Mouse (Mus musculus): Measurements from ENCODE around the gene a. TPM values are rescaled to one million over a fixed set of nuclear protein-coding genes. Genes with fewer than 3 reads are reported as not detected.

The a gene
- polyA plus RNA-seq, 1 experiment, result not detected

GRCm38 (mm10) chr2:154937547-154938390 lies 146.6 kb downstream of the a start:
- H3K9ac ChIP-seq (ENCODE audit: low read depth, poor library complexity, severe bottlenecking), result no peak overlapping the region
- no peaks in the 10 kb centered on the region for H3K36me3 ChIP-seq (ENCODE audit: control insufficient read depth, insufficient read depth, low read length, poor library complexity, severe bottlenecking)
- H3K4me1 ChIP-seq (ENCODE audit: control insufficient read depth, insufficient read depth, low read length), result peaks cover 5% of the 10 kb centered on the region
- no peak overlapping the region for H3K4me3 ChIP-seq (ENCODE audit: low read depth, low read length)
- H3K27me3 ChIP-seq (ENCODE audit: control insufficient read depth, insufficient read depth, low read length, poor library complexity, severe bottlenecking), result no peaks in the 10 kb centered on the region
- no peak for TF ChIP-seq CTCF (IDR thresholded peaks at IDR 0.05; ENCODE audit: low read depth, low read length)
- TF ChIP-seq EP300 (IDR thresholded peaks at IDR 0.05; ENCODE audit: insufficient read depth, low read depth, low read length), result no peak
- no peak for TF ChIP-seq POLR2A (IDR thresholded peaks at IDR 0.05; ENCODE audit: insufficient read depth, low read length)
- H3K9me3 ChIP-seq (replicated peaks; ENCODE audit: control insufficient read depth, insufficient read depth, low read length, poor library complexity, severe bottlenecking), result no peaks in the 10 kb centered on the region
- H3K27ac ChIP-seq (ENCODE audit: insufficient read depth, low read length), result no peak overlapping the region

- H3K27me3 ChIP-seq (ENCODE audit: control insufficient read depth, insufficient read depth, low read length, poor library complexity, severe bottlenecking), result no peaks in the 10 kb centered on the region
- no peaks in the 10 kb centered on the region for H3K36me3 ChIP-seq (ENCODE audit: control insufficient read depth, insufficient read depth, low read length, poor library complexity, severe bottlenecking)
- peaks cover 5% of the 10 kb centered on the region for H3K4me1 ChIP-seq (ENCODE audit: control insufficient read depth, insufficient read depth, low read length)
- TF ChIP-seq EP300 (IDR thresholded peaks at IDR 0.05; ENCODE audit: insufficient read depth, low read depth, low read length) (no peak), POLR2A (IDR thresholded peaks at IDR 0.05; ENCODE audit: insufficient read depth, low read length) (no peak), CTCF (IDR thresholded peaks at IDR 0.05; ENCODE audit: low read depth, low read length) (no peak)
- H3K27ac ChIP-seq (ENCODE audit: insufficient read depth, low read length), result no peak overlapping the region
- no peak overlapping the region for H3K4me3 ChIP-seq (ENCODE audit: low read depth, low read length)
- no peak overlapping the region; the same call in 1 of the 2 replicates for H3K9ac ChIP-seq (ENCODE audit: low read depth, poor library complexity, severe bottlenecking)
- H3K9me3 ChIP-seq (replicated peaks; ENCODE audit: control insufficient read depth, insufficient read depth, low read length, poor library complexity, severe bottlenecking), result no peaks in the 10 kb centered on the region
These were observed 150.8 kb downstream of the a start for GRCm38 (mm10) chr2:154941952-154942351.

DNA sequence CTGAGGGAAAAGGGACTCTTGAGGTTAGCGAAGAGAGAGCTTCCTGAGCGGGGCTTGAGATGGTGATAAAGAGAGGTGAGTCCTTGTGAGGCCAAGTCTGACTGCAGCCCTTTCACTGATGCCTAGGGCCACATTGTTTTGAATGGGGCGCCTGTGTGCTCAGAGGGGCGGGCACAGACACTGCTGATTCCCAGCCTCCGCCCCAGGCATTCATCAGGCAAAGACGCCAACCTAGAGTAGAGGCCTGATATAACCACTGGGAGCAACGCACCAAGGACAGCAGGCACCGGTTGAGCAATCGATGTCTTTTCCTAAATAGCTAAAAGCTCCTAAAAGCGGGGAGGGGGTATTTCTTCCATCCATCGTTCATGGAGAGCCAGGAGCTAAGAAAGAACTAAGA lies 151.3 kb downstream of the a start:
- Histone ChIP-seq H3K9ac (ENCODE audit: low read depth, poor library complexity, severe bottlenecking) (peak overlapping the region; percentile 38; the same call in 1 of the 2 replicates), H3K4me1 (ENCODE audit: control insufficient read depth, insufficient read depth, low read length) (peaks cover 5% of the 10 kb centered on the region), H3K27ac (ENCODE audit: insufficient read depth, low read length) (no peak overlapping the region), H3K4me3 (ENCODE audit: low read depth, low read length) (no peak overlapping the region), H3K9me3 (replicated peaks; ENCODE audit: control insufficient read depth, insufficient read depth, low read length, poor library complexity, severe bottlenecking) (no peaks in the 10 kb centered on the region), H3K27me3 (ENCODE audit: control insufficient read depth, insufficient read depth, low read length, poor library complexity, severe bottlenecking) (no peaks in the 10 kb centered on the region), H3K36me3 (ENCODE audit: control insufficient read depth, insufficient read depth, low read length, poor library complexity, severe bottlenecking) (no peaks in the 10 kb centered on the region)
- TF ChIP-seq EP300 (IDR thresholded peaks at IDR 0.05; ENCODE audit: insufficient read depth, low read depth, low read length) (no peak), CTCF (IDR thresholded peaks at IDR 0.05; ENCODE audit: low read depth, low read length) (no peak), POLR2A (IDR thresholded peaks at IDR 0.05; ENCODE audit: insufficient read depth, low read length) (no peak)

DNA sequence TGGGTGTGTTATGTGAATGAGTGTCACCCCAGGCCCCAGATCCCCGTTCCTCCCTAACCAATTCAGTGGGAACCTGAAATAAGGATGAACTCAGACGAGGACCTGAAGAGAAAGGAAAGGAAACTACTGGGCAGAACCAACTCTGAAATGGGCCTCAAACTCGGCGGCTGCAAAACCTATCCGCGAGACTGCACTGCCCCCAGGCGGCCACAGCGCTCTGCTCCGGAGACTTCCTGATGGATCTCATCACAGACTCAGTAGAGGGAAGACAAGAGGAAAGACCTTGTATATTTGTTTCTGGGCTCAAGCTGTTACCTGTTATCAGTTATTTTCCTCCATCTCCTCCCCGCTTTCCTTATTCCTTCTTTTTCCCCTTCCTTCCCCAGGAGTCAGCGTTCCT lies 151.9 kb downstream of the a start:
- no peaks in the 10 kb centered on the region for H3K27me3 ChIP-seq (ENCODE audit: control insufficient read depth, insufficient read depth, low read length, poor library complexity, severe bottlenecking)
- H3K9ac ChIP-seq (ENCODE audit: low read depth, poor library complexity, severe bottlenecking), result peak overlapping the region; percentile 38; the same call in 1 of the 2 replicates
- H3K4me1 ChIP-seq (ENCODE audit: control insufficient read depth, insufficient read depth, low read length), result peaks cover 5% of the 10 kb centered on the region
- H3K4me3 ChIP-seq (ENCODE audit: low read depth, low read length), result no peak overlapping the region
- TF ChIP-seq CTCF (IDR thresholded peaks at IDR 0.05; ENCODE audit: low read depth, low read length) (peak; percentile 81), POLR2A (IDR thresholded peaks at IDR 0.05; ENCODE audit: insufficient read depth, low read length) (no peak), EP300 (IDR thresholded peaks at IDR 0.05; ENCODE audit: insufficient read depth, low read depth, low read length) (no peak)
- H3K27ac ChIP-seq (ENCODE audit: insufficient read depth, low read length), result no peak overlapping the region
- H3K9me3 ChIP-seq (replicated peaks; ENCODE audit: control insufficient read depth, insufficient read depth, low read length, poor library complexity, severe bottlenecking), result no peaks in the 10 kb centered on the region
- H3K36me3 ChIP-seq (ENCODE audit: control insufficient read depth, insufficient read depth, low read length, poor library complexity, severe bottlenecking), result no peaks in the 10 kb centered on the region

GRCm38 (mm10) chr2:154946921-154947320 lies 155.7 kb downstream of the a start:
- TF ChIP-seq EP300 (IDR thresholded peaks at IDR 0.05; ENCODE audit: insufficient read depth, low read depth, low read length) (no peak), CTCF (IDR thresholded peaks at IDR 0.05; ENCODE audit: low read depth, low read length) (no peak), POLR2A (IDR thresholded peaks at IDR 0.05; ENCODE audit: insufficient read depth, low read length) (no peak)
- H3K36me3 ChIP-seq (ENCODE audit: control insufficient read depth, insufficient read depth, low read length, poor library complexity, severe bottlenecking), result no peaks in the 10 kb centered on the region
- H3K27ac ChIP-seq (ENCODE audit: insufficient read depth, low read length), result no peak overlapping the region
- no peaks in the 10 kb centered on the region for H3K9me3 ChIP-seq (replicated peaks; ENCODE audit: control insufficient read depth, insufficient read depth, low read length, poor library complexity, severe bottlenecking)
- H3K4me3 ChIP-seq (ENCODE audit: low read depth, low read length), result no peak overlapping the region
- H3K4me1 ChIP-seq (ENCODE audit: control insufficient read depth, insufficient read depth, low read length), result peaks cover 2% of the 10 kb centered on the region
- H3K27me3 ChIP-seq (ENCODE audit: control insufficient read depth, insufficient read depth, low read length, poor library complexity, severe bottlenecking), result no peaks in the 10 kb centered on the region; the same call in 1 of the 2 replicates
- H3K9ac ChIP-seq (ENCODE audit: low read depth, poor library complexity, severe bottlenecking), result no peak overlapping the region

GRCm38 (mm10) chr2:154949352-154949751 lies 158.2 kb downstream of the a start:
- no peaks in the 10 kb centered on the region for H3K4me1 ChIP-seq (ENCODE audit: control insufficient read depth, insufficient read depth, low read length)
- no peak for TF ChIP-seq POLR2A (IDR thresholded peaks at IDR 0.05; ENCODE audit: insufficient read depth, low read length)
- TF ChIP-seq EP300 (IDR thresholded peaks at IDR 0.05; ENCODE audit: insufficient read depth, low read depth, low read length), result no peak
- no peak for TF ChIP-seq CTCF (IDR thresholded peaks at IDR 0.05; ENCODE audit: low read depth, low read length)
- H3K9me3 ChIP-seq (replicated peaks; ENCODE audit: control insufficient read depth, insufficient read depth, low read length, poor library complexity, severe bottlenecking), result no peaks in the 10 kb centered on the region
- no peak overlapping the region for H3K27ac ChIP-seq (ENCODE audit: insufficient read depth, low read length)
- no peak overlapping the region for H3K4me3 ChIP-seq (ENCODE audit: low read depth, low read length)
- no peaks in the 10 kb centered on the region for H3K36me3 ChIP-seq (ENCODE audit: control insufficient read depth, insufficient read depth, low read length, poor library complexity, severe bottlenecking)
- no peak overlapping the region for H3K9ac ChIP-seq (ENCODE audit: low read depth, poor library complexity, severe bottlenecking)
- H3K27me3 ChIP-seq (ENCODE audit: control insufficient read depth, insufficient read depth, low read length, poor library complexity, severe bottlenecking), result no peaks in the 10 kb centered on the region; the same call in 1 of the 2 replicates

Data from ES-Bruce4 (cell line).